Mouse (Mus musculus) kidney, postnatal 0 days (tissue): Measurements from ENCODE around the gene E130208F15Rik. TPM values are rescaled to one million over a fixed set of nuclear protein-coding genes. Genes with fewer than 3 reads are reported as not detected.

Source experiments
- ATAC-seq: fragments of 200-750 bp; cut with Nextera tagmentation; replicated peaks from 2 replicates; pipeline ENCODE4 v1.8.0; 2017; ENCODE audit warnings: low read depth, moderate number of reproducible peaks, moderate TSS enrichment, moderate library complexity; ENCODE audit not compliant: low FRiP score
- DNase-seq: peaks from one replicate; pipeline ENCODE4 v3.0.0-alpha.2; 2016; ENCODE audit warnings: low spot score
- H3K27ac ChIP-seq: fragments of 300-500 bp; sonication (generic); 2 replicates; pipeline ENCODE4 v1.5.1; 2014; ENCODE audit warnings: mild to moderate bottlenecking
- H3K27me3 ChIP-seq: fragments of 300-500 bp; sonication (generic); 2 replicates; pipeline ENCODE4 v1.6.1; 2014; ENCODE audit warnings: low read length, mixed read lengths; ENCODE audit not compliant: insufficient read depth
- H3K36me3 ChIP-seq: fragments of 300-500 bp; sonication (generic); 2 replicates; pipeline ENCODE4 v1.6.1; 2014; ENCODE audit warnings: low read length, mixed read lengths; ENCODE audit not compliant: insufficient read depth
- H3K4me1 ChIP-seq: fragments of 300-500 bp; sonication (generic); replicated peaks from 2 replicates; pipeline ENCODE4 v1.6.1; 2014; ENCODE audit warnings: antibody characterized with exemption, low read length, mixed read lengths; ENCODE audit not compliant: insufficient read depth
- H3K4me2 ChIP-seq: fragments of 300-500 bp; sonication (generic); 2 replicates; pipeline ENCODE4 v1.6.1; 2014; ENCODE audit warnings: mild to moderate bottlenecking, low read length, moderate library complexity, mixed read lengths
- H3K4me3 ChIP-seq: fragments of 300-500 bp; sonication (generic); replicated peaks from 2 replicates; pipeline ENCODE4 v1.5.1; 2014; ENCODE audit warnings: low read depth, low read length
- H3K9ac ChIP-seq: fragments of 300-500 bp; sonication (generic); 2 replicates; pipeline ENCODE4 v1.6.1; 2014; ENCODE audit warnings: low read depth, low read length
- H3K9me3 ChIP-seq: fragments of 300-500 bp; sonication (generic); replicated peaks from 2 replicates; pipeline ENCODE4 v1.6.1; 2016; ENCODE audit warnings: low read length, inconsistent platforms, mixed read lengths
- CTCF ChIP-seq: IDR thresholded peaks from 2 replicates; pipeline ENCODE4 v1.5.1; 2016; ENCODE audit warnings: antibody characterized with exemption, low read depth, mild to moderate bottlenecking, moderate library complexity
- WGBS: fragments of 180-500 bp; shearing (Covaris S2); extraction: QIAGEN DNeasy Blood & Tissue Kit; methylation state at CpG from one replicate; pipeline ENCODE4 v1.1.7; 2014; 5-methylcytosine and 5-hydroxymethylcytosine counted together
- polyA plus RNA-seq: library from polyadenylated mRNA; unstranded; fragments of >200 nt; fragmentation: Nextera tagmentation; extraction: Ambion mirVana; gene quantifications from 2 replicates; pipeline ENCODE4 v1.2.1, GENCODE M21; 2015

Gene E130208F15Rik
- polyA plus RNA-seq, 1 experiment from 2014 or later, result not detected

- no peak for ATAC-seq
- TF ChIP-seq CTCF, result peak; percentile 71
- 55% methylated on average over 3 of the region's 3 CpGs for WGBS
- Histone ChIP-seq H3K4me2 (no peak overlapping the region), H3K27ac (no peak overlapping the region), H3K9me3 (no peaks in the 10 kb centered on the region), H3K36me3 (peaks cover 27% of the 10 kb centered on the region), H3K4me1 (no peaks in the 10 kb centered on the region), H3K4me3 (no peak overlapping the region), H3K27me3 (no peaks in the 10 kb centered on the region), H3K9ac (no peak overlapping the region)
- no peak for DNase-seq
These were observed 20.6 kb upstream of the E130208F15Rik start for GRCm38 (mm10) chr7:30300914-30301313.

- TF ChIP-seq CTCF, result peak; percentile 59; the same call in 1 of the 2 replicates
- no peaks in the 10 kb centered on the region for H3K9me3 ChIP-seq
- H3K27ac ChIP-seq, result no peak overlapping the region
- 92% methylated on average over 16 of the region's 16 CpGs for WGBS
- DNase-seq, result peak; percentile 28
- peaks cover 17% of the 10 kb centered on the region; the same call in 1 of the 2 replicates for H3K36me3 ChIP-seq
- H3K9ac ChIP-seq, result no peak overlapping the region
- H3K4me1 ChIP-seq, result peaks cover 8% of the 10 kb centered on the region; the same call in 1 of the 2 replicates
- no peak for ATAC-seq
- no peaks in the 10 kb centered on the region for H3K27me3 ChIP-seq
- H3K4me2 ChIP-seq, result no peak overlapping the region
- no peak overlapping the region for H3K4me3 ChIP-seq
These were observed 15.3 kb upstream of the E130208F15Rik start for GRCm38 (mm10) chr7:30306083-30306779.

- TF ChIP-seq CTCF, result 0 out of 2 replicates have a peak, but pooled peaks have one; percentile 14
- ATAC-seq, result peak; percentile 98
- Histone ChIP-seq H3K36me3 (peaks cover 9% of the 10 kb centered on the region; the same call in 1 of the 2 replicates), H3K4me3 (peak within 1 kb of the TSS; percentile 50), H3K9ac (peak within 1 kb of the TSS; percentile 54), H3K4me1 (peaks cover 8% of the 10 kb centered on the region; the same call in 1 of the 2 replicates), H3K9me3 (no peaks in the 10 kb centered on the region), H3K27me3 (no peaks in the 10 kb centered on the region), H3K27ac (peak within 1 kb of the TSS; percentile 78), H3K4me2 (peak within 1 kb of the TSS; percentile 77)
- 3% methylated on average over 27 of the region's 27 CpGs for WGBS
- peak; percentile 99 for DNase-seq
These were observed 13.2 kb upstream of the E130208F15Rik start, which contains the start of gene Alkbh6 for GRCm38 (mm10) chr7:30308076-30309005. TSS of gene Alkbh6 (plus strand) at chr7:30308717.

DNA sequence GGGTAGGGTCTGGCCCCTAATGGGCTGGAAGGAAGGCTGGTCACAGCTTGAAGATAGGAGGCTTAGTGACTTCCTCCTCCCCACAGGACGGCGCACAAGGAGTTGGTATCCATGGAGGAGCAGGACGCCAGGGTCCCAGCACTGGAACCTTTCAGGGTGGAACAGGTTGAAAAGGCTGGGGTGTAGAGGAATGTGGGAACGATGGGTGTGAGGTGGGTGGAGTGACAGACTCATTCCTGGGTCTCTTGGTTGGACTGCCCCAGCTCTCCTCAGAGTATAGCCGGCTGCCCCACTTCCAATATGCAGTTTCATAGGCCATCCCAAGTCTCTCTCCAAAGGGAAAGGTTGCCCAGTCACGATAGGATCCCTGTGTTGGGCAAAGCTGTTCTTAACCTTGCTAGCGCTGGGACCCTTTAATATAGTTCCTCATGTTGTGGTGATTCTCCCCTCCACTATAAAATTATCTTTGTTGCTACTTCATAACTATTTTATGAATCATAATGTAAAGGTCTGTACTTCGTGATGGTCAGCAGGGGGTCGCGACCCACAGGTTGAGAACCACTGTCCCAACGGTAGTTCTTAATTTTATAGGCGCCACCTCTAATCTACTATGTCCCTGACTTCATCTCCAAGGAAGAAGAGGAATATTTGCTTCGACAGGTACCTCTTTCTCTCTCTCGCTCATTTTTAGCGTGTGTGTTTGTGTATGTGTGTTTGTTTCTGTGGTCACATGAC is 12.0 kb upstream of the E130208F15Rik start:
- Histone ChIP-seq H3K27ac (peak overlapping the region; percentile 51; the same call in 1 of the 2 replicates), H3K36me3 (peaks cover 5% of the 10 kb centered on the region; the same call in 1 of the 2 replicates), H3K27me3 (no peaks in the 10 kb centered on the region), H3K4me1 (peaks cover 11% of the 10 kb centered on the region; the same call in 1 of the 2 replicates), H3K4me3 (peak overlapping the region; percentile 50), H3K9me3 (no peaks in the 10 kb centered on the region), H3K4me2 (peak overlapping the region; percentile 77), H3K9ac (peak overlapping the region; percentile 54)
- 61% methylated on average over 15 of the region's 15 CpGs for WGBS
- DNase-seq (no peak), ATAC-seq (no peak)
- no peak for TF ChIP-seq CTCF

- no peak overlapping the region for H3K4me3 ChIP-seq
- no peaks in the 10 kb centered on the region for H3K27me3 ChIP-seq
- no peaks in the 10 kb centered on the region for H3K9me3 ChIP-seq
- peaks cover 13% of the 10 kb centered on the region; the same call in 1 of the 2 replicates for H3K4me1 ChIP-seq
- H3K9ac ChIP-seq, result no peak overlapping the region
- H3K36me3 ChIP-seq, result peaks cover 5% of the 10 kb centered on the region; the same call in 1 of the 2 replicates
- no peak for DNase-seq
- no peak for TF ChIP-seq CTCF
- no peak overlapping the region for H3K27ac ChIP-seq
- 81% methylated on average over 12 of the region's 12 CpGs for WGBS
- H3K4me2 ChIP-seq, result no peak overlapping the region
- ATAC-seq, result no peak
These were observed 11.4 kb upstream of the E130208F15Rik start for GRCm38 (mm10) chr7:30310136-30310535.
